Mouse (Mus musculus) retina, postnatal 1 day (tissue): ENCODE results near the gene Kcnmb2.
A peak's percentile ranks its signal among the peaks of the same experiment; 100 is the strongest.

Source experiments
- DNase-seq: peaks from one replicate; pipeline ENCODE4 v3.0.0-alpha.2; 2012

The Kcnmb2 gene

DNA sequence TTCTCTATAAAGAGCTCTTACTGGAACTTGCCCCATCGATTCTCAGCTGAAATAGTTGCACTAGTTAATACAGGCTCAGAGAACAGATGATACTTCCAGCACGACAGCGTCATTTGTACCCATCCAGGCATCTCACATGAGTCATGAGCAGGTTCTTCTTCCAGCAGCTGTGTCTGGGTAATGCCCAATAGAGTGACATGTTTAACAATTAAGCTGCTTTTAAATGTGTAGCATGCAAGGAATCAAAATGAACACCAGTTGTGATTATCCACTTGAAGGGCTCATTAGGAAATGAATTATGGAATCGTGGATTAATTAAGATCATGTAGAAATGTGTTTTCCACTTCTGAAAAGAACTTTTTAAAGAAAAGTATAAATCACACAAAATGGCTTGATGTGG, 245.4 kb downstream of the Kcnmb2 start:
- DNase-seq = no peak

DNA sequence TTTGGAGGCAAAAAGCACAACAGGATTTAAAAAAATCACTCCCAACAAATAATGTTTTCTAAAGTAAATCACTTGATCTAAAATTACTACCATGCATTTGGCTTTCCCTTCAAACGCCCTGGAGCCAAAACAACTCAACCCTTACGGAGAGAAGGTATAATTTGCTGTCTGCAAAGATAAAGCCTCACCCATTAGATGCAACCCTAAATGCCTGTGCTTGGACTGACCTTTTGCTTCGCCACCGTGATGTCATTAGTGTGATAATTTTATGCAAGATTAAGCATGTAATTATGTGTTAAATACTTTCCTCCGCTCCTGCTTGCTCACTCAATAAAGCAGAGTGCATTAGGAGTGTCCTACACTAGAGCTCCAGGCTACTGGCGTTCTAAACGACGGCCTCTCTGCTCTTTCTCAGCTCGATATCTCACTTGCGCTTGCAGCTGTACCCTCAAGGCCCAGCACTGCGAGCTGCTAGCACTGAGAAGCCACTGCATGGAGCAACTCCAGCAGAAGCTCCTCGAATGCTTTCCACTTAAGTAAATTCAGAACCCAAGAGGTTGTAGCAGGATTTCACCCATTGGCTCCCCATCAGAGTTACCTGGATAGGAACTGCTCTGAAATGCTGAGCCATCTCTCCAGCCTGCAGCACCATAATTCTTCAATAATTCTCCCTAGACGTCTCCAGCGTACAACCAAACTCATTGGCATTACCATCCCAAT, 247.7 kb downstream of the Kcnmb2 start:
- peak; percentile 63 for DNase-seq

DNA sequence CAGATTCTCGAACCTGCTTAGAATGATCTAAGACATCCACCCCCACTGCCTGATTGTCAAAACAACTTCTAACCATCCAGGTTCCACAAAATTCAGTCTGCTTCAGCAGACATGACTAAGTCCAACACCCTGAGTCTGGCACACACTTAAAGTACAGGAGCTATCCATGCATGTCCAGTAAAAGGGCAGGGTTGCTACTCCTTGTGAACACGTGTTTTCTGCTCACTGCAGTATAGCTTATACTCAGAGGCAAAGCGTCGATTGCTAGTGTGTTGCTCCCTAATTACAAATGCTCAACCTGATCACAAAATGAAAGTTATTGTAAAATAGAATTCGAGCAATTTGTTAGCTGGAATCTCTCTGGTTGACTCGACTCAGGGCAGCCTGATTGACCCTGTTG, 278.2 kb downstream of the Kcnmb2 start:
- no peak for DNase-seq

DNA sequence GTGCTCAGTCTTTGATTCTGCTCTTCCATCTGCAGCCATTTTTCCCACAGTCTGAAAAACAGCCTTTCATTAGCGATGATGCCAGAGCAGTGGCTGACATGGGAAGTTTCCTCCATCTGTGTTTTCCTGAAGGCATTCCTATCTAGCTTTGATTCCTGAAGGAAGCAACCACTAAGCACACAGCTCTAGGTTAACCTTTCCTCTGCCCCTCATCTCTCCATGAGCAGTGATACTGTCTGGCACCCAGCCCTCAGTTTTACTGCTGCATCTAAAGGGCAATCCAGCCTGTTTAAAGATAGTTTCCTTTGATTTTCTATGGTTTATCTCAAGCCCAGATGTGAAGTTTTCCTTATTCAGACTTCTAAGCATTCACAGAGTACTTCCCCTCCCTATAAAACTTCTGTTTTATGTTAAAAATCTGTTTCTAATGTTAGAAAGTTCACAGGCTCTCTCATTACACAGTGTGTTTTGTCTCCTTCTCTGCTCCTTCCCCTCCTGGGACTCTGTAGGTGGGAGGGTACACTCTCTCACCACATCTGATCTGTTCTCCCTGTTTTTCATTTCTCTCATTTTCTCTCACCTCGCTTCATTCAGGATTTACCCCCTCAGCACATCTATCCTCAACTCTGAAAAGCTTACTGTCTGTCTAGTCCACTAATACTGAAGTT, 283.7 kb downstream of the Kcnmb2 start:
- DNase-seq = no peak

DNA sequence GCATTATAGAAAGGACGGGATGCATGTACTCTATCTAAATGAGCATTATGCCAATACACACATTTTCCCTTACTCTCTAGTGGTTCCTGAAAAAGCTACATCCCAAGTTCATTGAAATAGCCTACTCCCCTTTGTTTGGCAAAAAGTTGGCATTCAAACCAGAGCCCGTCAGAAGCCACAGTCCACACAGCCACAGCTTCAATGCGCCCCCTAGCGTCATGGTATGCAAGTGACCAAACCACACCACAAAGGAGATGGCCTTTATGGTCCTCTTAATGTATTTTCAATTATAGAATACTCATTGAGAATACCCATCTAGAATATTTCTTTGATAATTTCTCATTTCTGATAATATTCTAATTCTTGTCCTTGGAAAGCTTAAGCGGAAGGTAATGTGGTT, 286.2 kb downstream of the Kcnmb2 start:
- DNase-seq = peak; percentile 71

DNA sequence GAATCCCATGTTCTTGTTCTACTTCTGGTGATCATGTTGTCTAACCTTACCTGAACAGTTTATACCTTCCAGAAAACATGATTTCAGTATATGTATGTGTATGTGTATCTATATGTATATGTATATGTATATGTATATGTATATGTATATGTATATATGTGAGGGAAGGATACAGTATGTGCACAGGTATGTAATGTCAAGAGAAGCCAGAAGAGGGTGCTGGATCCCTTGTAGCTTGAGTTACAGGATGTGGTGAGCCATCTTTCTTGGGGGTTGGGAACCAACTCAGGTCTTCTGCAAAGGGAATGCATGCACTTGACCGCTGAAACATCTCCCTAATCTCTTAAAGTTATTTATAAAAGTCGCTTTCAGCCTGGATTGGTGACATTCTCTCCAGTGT, 286.6 kb downstream of the Kcnmb2 start:
- no peak for DNase-seq

DNA sequence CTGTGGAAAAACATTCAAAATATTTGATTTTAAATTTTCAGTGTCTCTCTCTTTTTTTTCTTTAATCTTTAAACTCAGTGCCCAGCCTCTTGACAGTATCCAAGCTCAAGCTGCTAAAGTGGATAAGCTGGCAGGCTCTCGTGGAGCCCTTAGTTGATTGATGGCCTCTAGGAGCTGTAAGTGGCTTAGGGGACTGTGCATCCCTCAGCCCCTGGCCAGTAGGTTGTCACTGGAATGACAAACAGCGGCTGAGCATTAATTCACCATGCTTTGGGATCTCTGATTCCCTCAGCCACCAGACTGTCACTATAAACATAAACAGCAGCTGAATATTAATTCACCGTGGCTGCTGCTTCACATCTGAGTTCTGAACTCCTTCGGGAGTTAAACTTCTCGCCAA, 287.6 kb downstream of the Kcnmb2 start:
- peak; percentile 28 for DNase-seq

DNA sequence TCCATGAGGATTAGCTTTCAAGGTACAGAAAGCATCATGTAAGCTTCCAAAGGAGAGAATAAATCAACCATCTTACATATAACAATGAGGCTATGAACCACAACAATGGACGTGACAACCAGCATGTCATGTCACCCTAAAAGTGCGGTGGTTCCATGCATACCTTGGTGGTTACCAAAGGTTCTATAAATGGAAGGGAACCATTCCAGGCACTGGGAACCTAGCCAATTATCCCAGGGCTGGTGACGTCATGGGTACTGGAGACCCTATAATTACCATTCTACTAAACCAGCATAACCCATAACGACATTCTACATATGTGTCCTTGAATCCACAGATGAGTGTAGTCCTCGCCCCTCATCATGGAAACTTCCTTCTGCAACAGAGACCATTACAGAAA, 291.7 kb downstream of the Kcnmb2 start:
- no peak for DNase-seq

DNA sequence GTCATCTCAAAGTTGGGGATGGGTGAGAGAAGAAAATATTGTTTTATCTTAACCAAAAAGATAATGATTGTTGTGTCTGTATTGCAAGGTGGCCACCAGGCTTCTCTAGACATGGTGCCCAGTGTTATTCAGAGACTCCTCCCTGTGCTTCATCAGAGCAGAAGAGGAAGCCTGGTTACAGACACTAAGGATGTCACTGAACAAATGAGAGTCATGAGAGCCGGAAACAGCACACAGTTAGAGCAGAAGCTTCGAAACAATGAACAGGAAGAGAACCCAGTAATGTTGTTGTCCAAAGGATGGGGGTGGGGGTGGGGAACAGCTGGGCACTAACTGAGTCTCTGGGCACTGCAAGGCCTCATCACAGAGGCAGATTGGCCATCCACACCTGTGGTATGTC, 324.4 kb downstream of the Kcnmb2 start:
- no peak for DNase-seq

DNA sequence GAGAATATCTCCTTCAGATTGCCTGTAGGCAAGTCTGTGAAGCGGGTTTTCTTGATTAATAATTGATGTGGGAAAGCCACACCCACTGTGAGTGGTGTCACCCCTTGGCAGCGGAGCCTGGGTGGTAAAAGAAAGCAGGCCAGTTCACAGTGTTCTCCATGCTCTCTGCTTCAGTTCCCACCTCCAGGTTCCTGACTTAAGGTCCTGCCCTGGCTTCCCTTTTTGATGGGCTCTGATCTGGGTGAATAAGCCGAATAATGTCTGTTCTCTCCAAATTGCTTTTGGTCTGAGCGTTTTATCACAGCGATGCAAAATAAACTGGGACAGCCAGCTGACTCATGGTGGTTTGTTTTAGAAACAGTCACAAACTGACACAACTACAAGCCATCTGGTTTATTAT, 334.5 kb downstream of the Kcnmb2 start:
- DNase-seq = no peak
